Mouse (Mus musculus): ENCODE results near the gene Ccdc80. TPM values are rescaled to one million over a fixed set of nuclear protein-coding genes. Genes with fewer than 3 reads are reported as not detected.

Gene Ccdc80
- total and polyA plus RNA-seq, 3 experiments = 0.11 TPM; not detected in 2

DNA sequence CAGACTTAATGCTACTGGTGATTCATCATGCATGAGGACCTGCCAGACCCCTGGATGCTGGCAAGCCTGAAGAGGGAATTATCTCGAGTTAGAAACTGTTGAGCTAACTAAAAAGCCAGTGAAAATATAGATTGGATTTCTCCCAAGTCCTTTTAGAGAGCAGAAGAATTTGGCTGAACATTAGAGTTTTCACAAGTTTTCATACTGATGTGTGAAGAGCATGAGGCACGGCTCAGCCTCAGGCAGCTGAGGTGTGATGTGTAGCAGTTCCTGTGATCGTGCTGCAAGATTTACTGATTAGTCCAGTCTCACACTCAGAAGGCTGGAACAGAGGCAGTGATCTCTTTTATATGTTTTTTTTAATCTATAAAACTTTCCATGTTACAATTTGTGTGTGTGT lies 11.8 kb downstream of the Ccdc80 start:
- Histone ChIP-seq H3K9me3 (replicated peaks) (no peaks in the 10 kb centered on the region), H3K4me3 (ENCODE audit: low read depth, low read length) (no peak overlapping the region), H3K4me1 (ENCODE audit: insufficient read depth, low read depth, low read length) (no peaks in the 10 kb centered on the region), H3K36me3 (replicated peaks) (no peaks in the 10 kb centered on the region), H3K27me3 (ENCODE audit: insufficient read depth, low read length) (peaks cover 8% of the 10 kb centered on the region; the same call in 1 of the 2 replicates)
- no peak for TF ChIP-seq POLR2AphosphoS5 (IDR thresholded peaks at IDR 0.05; ENCODE audit: insufficient replicate concordance, low read depth, low read length)
- no peak for TF ChIP-seq GATA2 (IDR thresholded peaks at IDR 0.05; ENCODE audit: borderline replicate concordance, low read depth, low read length)
- no peak for TF ChIP-seq CTCF (IDR thresholded peaks at IDR 0.05; ENCODE audit: low read depth, low read length)
- no peak for TF ChIP-seq GATA1 (IDR thresholded peaks at IDR 0.05; ENCODE audit: borderline replicate concordance, low read length)
- no peak for TF ChIP-seq TAL1 (conservative IDR thresholded peaks at IDR 0.05; ENCODE audit: low read depth, low read length)
- no peak for ATAC-seq (ENCODE audit: extremely low read depth, insufficient number of reproducible peaks, low FRiP score, poor library complexity, severe bottlenecking)
- DNase-seq (ENCODE audit: low spot score) = no peak

- Histone ChIP-seq H3K36me3 (replicated peaks) (no peaks in the 10 kb centered on the region), H3K27me3 (ENCODE audit: insufficient read depth, low read length) (peaks cover 25% of the 10 kb centered on the region), H3K4me1 (ENCODE audit: insufficient read depth, low read depth, low read length) (no peaks in the 10 kb centered on the region), H3K9me3 (replicated peaks) (no peaks in the 10 kb centered on the region), H3K4me3 (ENCODE audit: low read depth, low read length) (no peak overlapping the region)
- DNase-seq (ENCODE audit: low spot score) (no peak), ATAC-seq (ENCODE audit: extremely low read depth, insufficient number of reproducible peaks, low FRiP score, poor library complexity, severe bottlenecking) (no peak)
- no peak for TF ChIP-seq TAL1 (conservative IDR thresholded peaks at IDR 0.05; ENCODE audit: low read depth, low read length)
- no peak for TF ChIP-seq CTCF (IDR thresholded peaks at IDR 0.05; ENCODE audit: low read depth, low read length)
- TF ChIP-seq GATA1 (IDR thresholded peaks at IDR 0.05; ENCODE audit: borderline replicate concordance, low read length) = no peak
- no peak for TF ChIP-seq GATA2 (IDR thresholded peaks at IDR 0.05; ENCODE audit: borderline replicate concordance, low read depth, low read length)
- no peak for TF ChIP-seq POLR2AphosphoS5 (IDR thresholded peaks at IDR 0.05; ENCODE audit: insufficient replicate concordance, low read depth, low read length)
Observed at GRCm38 (mm10) chr16:45108203-45108878, 15.1 kb downstream of the Ccdc80 start.

GRCm38 (mm10) chr16:45110498-45110897 lies 17.3 kb downstream of the Ccdc80 start:
- Histone ChIP-seq H3K4me1 (ENCODE audit: insufficient read depth, low read depth, low read length) (no peaks in the 10 kb centered on the region), H3K9me3 (replicated peaks) (no peaks in the 10 kb centered on the region), H3K27me3 (ENCODE audit: insufficient read depth, low read length) (peaks cover 27% of the 10 kb centered on the region), H3K36me3 (replicated peaks) (no peaks in the 10 kb centered on the region), H3K4me3 (ENCODE audit: low read depth, low read length) (no peak overlapping the region)
- ATAC-seq (ENCODE audit: extremely low read depth, insufficient number of reproducible peaks, low FRiP score, poor library complexity, severe bottlenecking) (peak; percentile 66), DNase-seq (ENCODE audit: low spot score) (no peak)
- TF ChIP-seq POLR2AphosphoS5 (IDR thresholded peaks at IDR 0.05; ENCODE audit: insufficient replicate concordance, low read depth, low read length) (no peak), GATA2 (IDR thresholded peaks at IDR 0.05; ENCODE audit: borderline replicate concordance, low read depth, low read length) (no peak), GATA1 (IDR thresholded peaks at IDR 0.05; ENCODE audit: borderline replicate concordance, low read length) (no peak), TAL1 (conservative IDR thresholded peaks at IDR 0.05; ENCODE audit: low read depth, low read length) (no peak), CTCF (IDR thresholded peaks at IDR 0.05; ENCODE audit: low read depth, low read length) (no peak)

DNA sequence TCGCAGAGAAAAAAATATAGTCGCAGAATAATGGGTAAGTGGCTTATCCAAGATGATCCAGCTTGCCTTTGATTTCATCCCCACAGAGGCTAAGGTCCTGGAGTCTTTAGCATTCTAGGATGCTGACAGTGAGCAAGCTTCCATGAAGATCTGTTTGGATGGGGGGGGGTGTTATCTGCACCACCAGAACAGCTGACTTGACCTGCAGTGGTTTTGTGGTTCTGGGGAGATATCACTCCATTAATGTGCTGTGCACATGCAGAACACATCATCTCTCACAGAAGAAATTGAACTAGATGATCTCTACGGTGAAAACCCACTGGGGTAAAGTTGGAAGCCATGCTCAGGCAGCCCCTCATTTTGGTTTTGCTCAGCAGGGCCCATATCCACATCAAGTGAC lies 24.0 kb downstream of the Ccdc80 start:
- Histone ChIP-seq H3K9me3 (replicated peaks) (no peaks in the 10 kb centered on the region), H3K36me3 (replicated peaks) (no peaks in the 10 kb centered on the region), H3K4me1 (ENCODE audit: insufficient read depth, low read depth, low read length) (peaks cover 4% of the 10 kb centered on the region; the same call in 1 of the 2 replicates), H3K4me3 (ENCODE audit: low read depth, low read length) (no peak overlapping the region), H3K27me3 (ENCODE audit: insufficient read depth, low read length) (peaks cover 19% of the 10 kb centered on the region)
- no peak for TF ChIP-seq GATA1 (IDR thresholded peaks at IDR 0.05; ENCODE audit: borderline replicate concordance, low read length)
- no peak for TF ChIP-seq CTCF (IDR thresholded peaks at IDR 0.05; ENCODE audit: low read depth, low read length)
- TF ChIP-seq TAL1 (conservative IDR thresholded peaks at IDR 0.05; ENCODE audit: low read depth, low read length) = no peak
- no peak for TF ChIP-seq POLR2AphosphoS5 (IDR thresholded peaks at IDR 0.05; ENCODE audit: insufficient replicate concordance, low read depth, low read length)
- no peak for TF ChIP-seq GATA2 (IDR thresholded peaks at IDR 0.05; ENCODE audit: borderline replicate concordance, low read depth, low read length)
- DNase-seq (ENCODE audit: low spot score) (no peak), ATAC-seq (ENCODE audit: extremely low read depth, insufficient number of reproducible peaks, low FRiP score, poor library complexity, severe bottlenecking) (no peak)

- ATAC-seq (ENCODE audit: extremely low read depth, insufficient number of reproducible peaks, low FRiP score, poor library complexity, severe bottlenecking) (no peak), DNase-seq (ENCODE audit: low spot score) (no peak)
- H3K4me1 ChIP-seq (ENCODE audit: insufficient read depth, low read depth, low read length) = peaks cover 4% of the 10 kb centered on the region; the same call in 1 of the 2 replicates
- H3K27me3 ChIP-seq (ENCODE audit: insufficient read depth, low read length) = peaks cover 16% of the 10 kb centered on the region
- no peak overlapping the region for H3K4me3 ChIP-seq (ENCODE audit: low read depth, low read length)
- TF ChIP-seq TAL1 (conservative IDR thresholded peaks at IDR 0.05; ENCODE audit: low read depth, low read length) = no peak
- TF ChIP-seq CTCF (IDR thresholded peaks at IDR 0.05; ENCODE audit: low read depth, low read length) = no peak
- H3K36me3 ChIP-seq (replicated peaks) = no peaks in the 10 kb centered on the region
- no peaks in the 10 kb centered on the region for H3K9me3 ChIP-seq (replicated peaks)
Observed at GRCm38 (mm10) chr16:45118760-45119159, 25.6 kb downstream of the Ccdc80 start.

DNA sequence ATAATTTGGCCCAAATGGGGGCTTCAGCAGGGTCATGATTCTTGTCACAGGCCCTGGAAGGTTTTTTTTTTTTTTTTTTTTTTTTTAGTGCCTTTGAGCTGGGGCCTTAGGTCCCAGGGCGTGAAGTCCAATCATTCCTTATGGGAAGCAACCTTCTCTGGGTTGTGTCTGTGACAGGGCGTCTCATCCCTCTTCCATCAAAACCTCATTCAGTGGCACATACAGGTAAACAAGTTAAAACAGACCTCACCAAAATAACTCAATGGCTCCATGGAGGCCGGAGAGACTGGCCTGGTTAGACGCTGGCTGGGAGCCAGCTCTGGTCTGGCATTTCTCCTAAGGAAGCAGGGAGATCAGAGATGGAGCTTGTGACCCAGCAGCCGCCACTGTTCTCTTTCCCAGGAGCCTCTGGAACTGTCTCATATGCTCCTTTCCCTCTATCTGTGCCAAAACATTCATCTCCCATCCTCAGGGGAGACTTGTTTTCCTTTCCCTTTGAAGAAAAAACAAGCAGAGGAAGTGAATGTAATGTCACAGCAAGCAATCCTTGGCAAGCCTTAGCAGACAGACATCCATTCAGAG lies 27.7 kb downstream of the Ccdc80 start:
- peaks cover 4% of the 10 kb centered on the region; the same call in 1 of the 2 replicates for H3K4me1 ChIP-seq (ENCODE audit: insufficient read depth, low read depth, low read length)
- no peaks in the 10 kb centered on the region for H3K9me3 ChIP-seq (replicated peaks)
- ATAC-seq (ENCODE audit: extremely low read depth, insufficient number of reproducible peaks, low FRiP score, poor library complexity, severe bottlenecking) (no peak), DNase-seq (ENCODE audit: low spot score) (no peak)
- no peaks in the 10 kb centered on the region for H3K36me3 ChIP-seq (replicated peaks)
- TF ChIP-seq GATA2 (IDR thresholded peaks at IDR 0.05; ENCODE audit: borderline replicate concordance, low read depth, low read length) (no peak), CTCF (IDR thresholded peaks at IDR 0.05; ENCODE audit: low read depth, low read length) (no peak), GATA1 (IDR thresholded peaks at IDR 0.05; ENCODE audit: borderline replicate concordance, low read length) (no peak), TAL1 (conservative IDR thresholded peaks at IDR 0.05; ENCODE audit: low read depth, low read length) (no peak), POLR2AphosphoS5 (IDR thresholded peaks at IDR 0.05; ENCODE audit: insufficient replicate concordance, low read depth, low read length) (no peak)
- peaks cover 14% of the 10 kb centered on the region for H3K27me3 ChIP-seq (ENCODE audit: insufficient read depth, low read length)
- H3K4me3 ChIP-seq (ENCODE audit: low read depth, low read length) = no peak overlapping the region

Measured in G1E (cell line).